Mouse (Mus musculus): Measurements from ENCODE around the gene Atad1.

DNA sequence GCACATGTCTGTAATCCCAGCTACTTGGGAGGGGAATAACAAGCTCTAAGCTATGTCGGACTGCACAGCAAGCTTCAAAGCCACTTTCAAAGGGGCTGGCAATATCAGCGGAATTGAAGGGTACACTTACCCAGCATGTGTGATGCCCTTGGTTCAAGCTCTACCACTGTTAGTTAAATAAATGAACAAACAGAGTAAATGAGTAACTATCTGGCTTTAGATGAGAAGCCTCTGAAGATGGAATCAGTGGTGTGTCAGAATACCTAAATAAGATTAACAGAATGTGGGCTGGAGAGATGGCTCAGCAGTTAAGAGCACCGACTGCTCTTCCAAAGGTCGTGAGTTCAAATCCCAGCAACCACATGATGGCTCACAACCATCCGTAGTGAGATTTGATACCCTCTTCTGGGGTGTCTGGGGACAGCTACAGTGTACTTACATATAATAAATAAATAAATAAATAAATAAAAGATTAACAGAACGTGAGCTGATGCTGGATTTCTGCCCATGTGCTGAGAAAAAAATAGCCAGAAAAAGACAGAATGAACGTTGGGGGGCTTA is 110.9 kb downstream of the Atad1 start:
- TF ChIP-seq CTCF (IDR thresholded peaks at IDR 0.05; ENCODE audit: control insufficient read depth, insufficient read depth, insufficient read length) (no peak), MAX (IDR thresholded peaks at IDR 0.05) (no peak)

Measured in C2C12 (cell line).